Mouse (Mus musculus) embryonic fibroblast, embryonic 13.5 days (primary cell): ENCODE measurements at regions not wholly inside any gene's neighbourhood (a gene's known extent, or its start where the extent isn't known, plus 50 kb on each side); places are given as distances from the start of the nearest gene placed in this dataset.

ENCODE experiments used
- H3K27ac ChIP-seq: 2 replicates; pipeline ENCODE4 v1.5.1; 2012; ENCODE audit warnings: low read length, control low read depth, inconsistent platforms; ENCODE audit not compliant: insufficient read depth
- H3K4me1 ChIP-seq: 2 replicates; pipeline ENCODE4 v1.6.1; 2011; ENCODE audit warnings: low read length; ENCODE audit not compliant: control insufficient read depth, insufficient read depth
- H3K4me3 ChIP-seq: 2 replicates; pipeline ENCODE4 v1.5.1; 2011; ENCODE audit warnings: mild to moderate bottlenecking, control low read depth, low read length; ENCODE audit not compliant: insufficient read depth
- CTCF ChIP-seq: IDR thresholded peaks from 2 replicates; pipeline ENCODE4 v1.5.1; 2011; ENCODE audit warnings: mild to moderate bottlenecking, control low read depth, low read length, moderate library complexity, borderline replicate concordance; ENCODE audit not compliant: insufficient read depth
- POLR2A ChIP-seq: IDR thresholded peaks from 2 replicates; pipeline ENCODE4 v1.6.1; 2011; ENCODE audit warnings: low read depth, mild to moderate bottlenecking, control low read depth, low read length, moderate library complexity

DNA sequence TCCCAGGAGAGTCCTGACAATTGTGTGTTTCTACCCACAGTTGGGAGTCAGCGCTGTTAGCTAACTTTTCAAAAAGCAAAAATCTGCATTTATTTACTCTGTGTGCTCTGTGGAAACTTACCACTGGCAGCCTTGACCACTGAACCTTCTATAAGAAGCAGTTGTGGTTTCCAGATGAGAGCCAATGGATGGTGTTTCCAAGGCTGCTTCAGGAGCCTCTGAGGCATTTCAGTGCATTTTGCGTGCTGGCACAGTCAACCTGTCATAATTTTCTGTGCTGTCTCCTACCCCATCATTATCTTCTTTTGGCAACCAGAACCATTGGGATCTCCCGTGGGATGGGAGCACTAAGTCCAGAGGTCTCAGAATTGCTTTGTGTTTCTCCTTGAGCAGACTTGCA is 60.3 kb downstream of the 4930544G11Rik start:
- TF ChIP-seq CTCF (no peak), POLR2A (no peak)
- Histone ChIP-seq H3K27ac (no peak overlapping the region), H3K4me3 (no peak overlapping the region), H3K4me1 (no peaks in the 10 kb centered on the region)

DNA sequence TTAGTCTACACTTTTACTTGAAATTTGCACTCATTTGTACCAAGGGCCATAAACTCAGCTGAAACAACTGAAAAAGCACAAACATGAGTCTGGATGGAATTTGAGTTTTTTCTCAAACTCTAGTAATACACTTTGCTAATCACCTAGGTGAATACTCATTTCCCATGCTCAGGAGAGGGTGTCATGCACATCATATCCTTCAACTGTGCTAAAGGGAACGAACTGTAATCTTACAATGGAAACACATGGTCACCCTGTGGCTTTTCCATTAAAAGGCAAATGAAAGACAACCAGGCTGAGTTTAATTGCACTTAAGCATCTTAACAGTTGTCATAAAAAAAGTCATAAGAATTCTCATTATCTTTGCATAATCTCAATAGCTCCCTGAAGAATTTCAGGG is 71.1 kb downstream of the 4930544G11Rik start:
- Histone ChIP-seq H3K4me3 (no peak overlapping the region), H3K27ac (no peak overlapping the region), H3K4me1 (no peaks in the 10 kb centered on the region)
- TF ChIP-seq CTCF (no peak), POLR2A (no peak)

DNA sequence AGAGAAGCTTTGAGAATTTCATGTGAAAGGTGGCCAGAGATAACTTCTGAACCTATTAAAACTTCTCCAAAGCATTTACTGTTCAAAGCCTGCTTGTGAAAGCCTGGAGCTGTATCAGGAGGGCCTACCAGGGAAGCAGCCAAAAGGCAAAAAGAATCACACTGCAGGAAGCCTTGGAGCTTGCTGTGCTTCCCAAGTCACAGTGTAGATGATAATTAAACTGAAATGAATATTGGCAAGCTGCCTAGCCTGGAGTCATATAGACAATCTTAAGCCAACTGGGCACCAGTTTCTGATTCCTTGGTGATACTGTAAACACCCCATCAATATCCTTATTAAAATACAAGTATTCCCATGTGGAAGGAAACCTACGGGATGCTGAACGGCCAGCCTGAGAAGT is 84.4 kb downstream of the 4930544G11Rik start:
- no peak overlapping the region for H3K27ac ChIP-seq
- no peak overlapping the region for H3K4me3 ChIP-seq
- no peaks in the 10 kb centered on the region for H3K4me1 ChIP-seq
- TF ChIP-seq CTCF, result no peak
- TF ChIP-seq POLR2A, result no peak

DNA sequence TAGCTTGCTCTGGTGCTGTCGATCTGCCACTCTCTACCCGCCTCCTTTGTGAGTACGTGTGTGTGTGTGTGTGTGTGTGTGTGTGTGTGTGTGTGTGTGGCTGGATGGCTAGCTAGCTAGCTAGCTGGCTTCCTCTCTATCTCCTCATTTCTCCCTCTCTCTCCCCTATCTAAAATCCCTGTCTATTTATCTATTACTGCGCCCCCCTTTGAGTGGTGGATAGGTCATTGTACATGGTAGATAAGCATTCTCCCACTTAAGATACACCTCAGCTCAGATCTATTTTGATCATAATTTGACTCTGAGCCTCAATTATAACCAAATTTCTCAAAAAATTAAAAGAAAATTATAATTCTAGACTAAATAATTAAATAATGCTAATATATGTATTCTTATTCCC is 99.4 kb downstream of the 4930544G11Rik start:
- H3K27ac ChIP-seq, result no peak overlapping the region
- no peak overlapping the region for H3K4me3 ChIP-seq
- no peak for TF ChIP-seq POLR2A
- no peaks in the 10 kb centered on the region for H3K4me1 ChIP-seq

DNA sequence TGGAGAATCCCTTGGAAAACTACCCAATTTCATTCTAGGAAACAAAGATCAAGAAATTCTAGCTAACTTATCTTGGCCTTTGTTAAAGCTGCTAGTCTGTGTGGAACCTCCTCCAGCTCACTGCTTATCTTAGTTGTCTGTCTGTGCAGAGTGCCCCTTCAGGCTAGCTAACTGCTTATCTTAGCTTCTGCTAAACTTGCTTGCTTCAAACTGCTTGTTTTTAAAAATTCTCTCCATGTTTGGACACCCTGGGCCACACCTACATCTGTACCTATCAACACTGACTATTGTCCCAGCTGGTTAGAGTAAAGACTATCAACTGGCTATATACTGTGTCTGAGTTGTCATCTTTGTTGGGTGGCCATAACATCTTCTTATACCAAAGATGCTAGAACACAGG is 100.0 kb downstream of the 4930544G11Rik start:
- no peak overlapping the region for H3K4me3 ChIP-seq
- H3K4me1 ChIP-seq, result no peaks in the 10 kb centered on the region
- no peak overlapping the region for H3K27ac ChIP-seq
- TF ChIP-seq CTCF (no peak), POLR2A (no peak)

DNA sequence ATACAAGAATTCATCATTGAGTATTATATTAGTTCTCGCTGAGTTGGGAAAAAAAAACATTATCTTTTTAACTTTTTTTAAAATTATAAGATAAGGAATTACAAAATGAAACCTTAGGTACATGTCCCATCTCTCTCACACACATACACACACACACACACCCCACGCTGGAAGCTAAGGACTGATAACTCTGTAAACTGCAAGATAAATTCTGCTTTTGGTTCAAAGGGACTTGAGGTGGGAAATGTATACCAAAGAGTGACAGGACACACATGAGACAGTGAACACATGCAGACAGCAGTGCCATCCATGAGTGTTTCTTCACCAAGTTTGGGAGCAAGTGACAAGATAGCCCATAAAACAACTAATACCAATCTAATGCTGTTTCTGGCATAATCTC is 100.8 kb downstream of the 4930544G11Rik start:
- Histone ChIP-seq H3K27ac (no peak overlapping the region), H3K4me3 (no peak overlapping the region)
- TF ChIP-seq POLR2A, result no peak
- TF ChIP-seq CTCF, result no peak

DNA sequence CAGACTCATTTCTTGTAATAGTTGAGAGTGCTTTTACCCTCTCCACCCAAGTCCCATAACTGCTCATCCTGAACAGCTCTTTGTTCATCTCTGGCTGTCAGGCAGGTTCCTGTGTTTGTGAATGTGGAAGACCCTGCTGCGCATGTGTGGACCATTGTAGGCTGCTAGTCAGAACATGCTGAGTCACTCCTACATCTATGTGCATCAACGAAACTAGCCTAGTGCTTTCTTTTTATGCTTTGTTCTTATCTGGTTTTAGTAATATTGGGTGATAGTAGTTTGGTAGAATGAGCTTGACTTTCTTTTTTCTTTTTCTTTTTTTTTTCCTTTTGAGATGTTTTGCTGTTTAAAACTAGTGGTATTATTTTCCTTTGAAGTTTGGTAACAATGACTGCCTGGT is 116.5 kb downstream of the 4930544G11Rik start:
- TF ChIP-seq CTCF, result no peak
- TF ChIP-seq POLR2A, result no peak
- no peak overlapping the region for H3K27ac ChIP-seq
- H3K4me1 ChIP-seq, result no peaks in the 10 kb centered on the region
- no peak overlapping the region for H3K4me3 ChIP-seq

More for the DNA sequence above, 100.8 kb downstream of the 4930544G11Rik start:
- H3K4me1 ChIP-seq, result no peaks in the 10 kb centered on the region

DNA sequence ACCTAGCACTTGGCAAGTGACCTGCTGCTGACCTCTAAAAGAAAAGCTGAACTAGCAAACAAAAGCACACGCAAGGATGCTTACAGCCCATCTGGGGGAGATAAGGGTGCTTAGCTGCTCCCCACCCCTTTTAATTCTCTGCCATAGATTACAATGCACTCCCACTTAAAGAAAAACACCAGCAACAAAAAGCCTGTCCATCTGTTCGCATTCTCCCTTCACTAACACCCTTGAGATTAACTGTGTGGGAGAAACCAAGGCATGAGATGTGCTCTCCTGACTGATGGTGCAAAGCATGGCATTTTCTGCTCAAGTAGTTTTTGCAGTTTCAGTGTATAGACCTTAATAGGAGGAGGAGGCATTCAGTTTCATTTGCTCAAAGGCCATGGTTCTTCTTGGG is 125.0 kb downstream of the 4930544G11Rik start:
- H3K4me3 ChIP-seq, result no peak overlapping the region
- H3K27ac ChIP-seq, result no peak overlapping the region
- TF ChIP-seq CTCF, result no peak
- no peak for TF ChIP-seq POLR2A
- H3K4me1 ChIP-seq, result peaks cover 4% of the 10 kb centered on the region

DNA sequence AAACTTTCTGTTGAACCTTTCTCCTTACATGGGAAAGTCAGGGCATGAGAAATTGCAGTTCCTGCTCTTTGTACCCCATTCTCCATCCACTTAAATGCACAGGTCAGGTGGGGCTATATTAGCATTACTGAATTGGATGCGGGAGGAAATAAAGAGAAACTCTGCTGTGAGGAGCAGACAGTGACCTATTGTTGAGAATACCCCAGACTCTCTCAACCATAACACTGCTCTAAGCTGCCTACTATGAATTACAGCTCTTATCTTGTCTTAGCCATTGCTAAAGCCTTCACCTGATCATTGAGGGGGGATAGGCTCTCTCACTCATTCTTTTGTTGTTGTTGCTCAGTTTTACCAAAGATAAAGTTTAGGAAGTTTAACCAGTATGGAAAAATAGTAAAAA is 126.4 kb downstream of the 4930544G11Rik start:
- Histone ChIP-seq H3K27ac (0 out of 2 replicates have a peak overlapping the region, but pooled peaks have one; percentile 34), H3K4me3 (no peak overlapping the region), H3K4me1 (peaks cover 4% of the 10 kb centered on the region)
- TF ChIP-seq CTCF (no peak), POLR2A (no peak)

DNA sequence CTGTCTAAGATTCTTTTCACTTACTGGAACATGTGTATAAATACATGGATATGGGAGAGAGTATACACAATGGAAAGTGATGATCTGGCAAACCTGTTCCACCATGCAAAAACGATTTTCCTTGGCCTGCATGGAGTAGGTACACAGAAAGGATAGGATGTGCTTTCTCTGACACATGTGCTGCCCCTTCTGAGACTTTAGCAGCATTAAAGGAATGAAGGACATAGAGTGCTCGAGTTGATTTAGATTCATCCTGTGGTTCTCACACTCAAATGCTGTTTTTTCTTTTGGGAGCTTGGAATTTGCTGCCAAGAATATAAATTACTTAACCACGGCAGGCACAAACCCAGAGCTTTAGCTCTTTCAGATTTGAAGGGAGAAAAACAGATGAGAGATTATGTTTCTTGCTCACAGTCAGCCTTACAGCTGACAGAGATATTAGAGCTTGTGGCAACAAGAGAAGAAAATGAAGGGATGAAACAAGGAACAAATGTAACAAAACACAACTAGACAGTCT is 149.2 kb downstream of the 4930544G11Rik start:
- TF ChIP-seq CTCF, result no peak
- Histone ChIP-seq H3K4me1 (no peaks in the 10 kb centered on the region), H3K4me3 (no peak overlapping the region), H3K27ac (no peak overlapping the region; the same call in 1 of the 2 replicates)

DNA sequence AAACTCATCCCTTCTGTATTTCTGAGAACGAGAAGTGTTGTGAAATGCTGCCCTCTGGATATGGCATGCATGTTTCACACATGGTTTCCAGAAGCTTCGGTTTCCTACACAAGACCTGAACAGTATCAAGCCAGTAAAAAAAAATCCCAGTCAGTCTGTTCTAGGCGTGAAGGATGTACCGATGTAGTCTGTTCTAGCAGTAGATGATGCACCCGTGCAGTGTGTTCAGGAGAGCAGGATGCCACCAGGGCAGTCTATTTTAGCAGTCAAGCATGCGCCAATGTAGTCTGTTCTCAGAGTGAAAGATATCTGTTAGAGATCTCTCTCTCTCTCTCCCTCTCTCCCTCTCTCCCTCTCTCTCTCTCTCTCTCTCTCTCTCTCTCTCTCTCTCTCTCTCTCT is 162.0 kb downstream of the 4930544G11Rik start:
- no peak overlapping the region for H3K4me3 ChIP-seq
- no peaks in the 10 kb centered on the region for H3K4me1 ChIP-seq
- no peak overlapping the region for H3K27ac ChIP-seq
- TF ChIP-seq POLR2A (no peak), CTCF (no peak)
